Mouse (Mus musculus) urinary bladder, adult 2 months (tissue): Measurements from ENCODE around the gene Col13a1. TPM values are rescaled to one million over a fixed set of nuclear protein-coding genes. Genes with fewer than 3 reads are reported as not detected.

Source experiments
- DNase-seq: peaks from one replicate; pipeline ENCODE4 v3.0.0; 2022; ENCODE audit warnings: low spot score
- polyA plus RNA-seq: library from polyadenylated mRNA; depleted of rRNA; stranded (reverse); fragments of >200 nt; gene quantifications from 2 replicates; pipeline ENCODE4 v1.2.3, GENCODE M21; 2012; rRNA removed

Col13a1 gene
- polyA plus RNA-seq, result 0.40 and 0.52 TPM in 2 replicates

DNA sequence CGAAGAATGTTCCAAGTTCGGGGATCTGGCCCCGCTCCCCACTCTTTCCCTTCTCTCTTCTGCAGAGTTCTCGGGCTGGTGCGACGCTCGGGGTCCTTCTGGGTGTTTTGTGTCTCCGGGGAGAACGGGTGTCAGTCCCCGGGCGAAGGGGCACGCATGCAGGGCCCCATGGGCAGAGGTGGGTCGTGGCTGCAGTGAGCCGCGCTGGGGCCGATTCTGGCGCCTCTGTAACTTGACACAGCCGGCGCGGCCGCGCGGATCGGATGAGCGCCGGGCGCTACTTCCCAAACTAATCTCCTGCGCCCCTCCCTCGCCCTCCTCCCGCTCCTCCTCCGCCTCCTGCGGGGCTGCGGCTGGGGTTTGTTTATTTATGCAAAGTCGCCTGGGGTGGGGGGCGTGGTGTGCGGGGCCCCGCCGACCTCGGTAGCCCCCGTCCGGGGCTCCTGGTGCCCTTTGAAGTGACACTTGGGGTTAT is at the start of gene Col13a1:
Col13a1 (minus strand) TSS at position 243 of the 475 bp plus-strand sequence.
- no peak for DNase-seq

DNA sequence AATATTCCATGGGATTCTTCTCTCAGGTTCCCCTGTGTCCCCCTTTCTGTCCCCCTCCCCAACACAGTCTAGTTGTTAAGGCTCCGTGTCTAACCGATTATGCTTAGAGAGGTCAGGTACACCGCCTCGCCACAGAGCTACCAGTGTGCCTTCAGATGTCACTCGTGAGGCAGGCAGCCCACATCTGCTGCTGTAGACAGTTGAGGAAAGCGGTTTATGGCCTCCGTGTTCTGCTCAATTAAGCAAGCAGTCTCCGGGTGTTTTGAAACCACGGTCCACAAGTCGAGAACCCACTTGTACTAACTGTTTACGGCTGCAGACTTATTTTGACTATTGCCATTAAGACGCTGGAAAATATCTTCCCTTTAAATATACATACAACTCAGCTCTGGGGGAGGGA is 48.8 kb upstream of the Col13a1 start:
- DNase-seq, result no peak

DNA sequence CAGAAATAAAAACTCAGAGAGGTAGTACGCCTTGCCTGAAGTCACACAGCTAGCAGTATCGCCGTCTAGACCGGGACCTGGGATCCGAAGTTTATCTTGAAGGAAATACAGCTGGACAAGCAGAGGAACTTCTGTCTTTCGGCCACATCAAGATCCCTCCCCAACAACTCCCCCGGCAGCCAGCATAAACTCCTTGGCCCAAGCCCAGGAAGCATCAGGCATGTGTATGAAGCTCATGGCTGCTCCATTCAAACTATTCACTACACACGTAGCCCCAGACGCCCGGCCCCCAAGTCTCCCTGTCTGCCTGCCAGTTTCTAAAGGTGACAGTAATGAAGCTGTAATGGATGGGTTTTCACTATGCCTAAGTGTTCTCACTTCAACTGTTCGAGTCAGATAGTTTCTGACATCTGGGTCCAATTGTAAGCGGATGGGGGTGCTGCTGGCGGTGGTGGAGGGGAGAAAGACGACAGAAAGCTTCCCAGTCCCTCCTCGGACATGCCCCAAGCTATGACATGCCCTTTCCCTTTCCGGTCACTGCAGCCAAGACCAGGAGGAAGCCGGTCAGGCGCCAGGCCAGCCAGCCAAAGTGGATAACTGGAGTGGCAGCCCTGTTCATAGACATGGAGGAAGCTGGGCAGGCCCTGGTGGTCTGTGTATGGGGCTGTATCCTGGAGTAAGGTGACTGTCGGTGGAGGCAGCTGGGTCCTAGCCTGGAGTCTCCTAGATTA is 45.1 kb upstream of the Col13a1 start:
- no peak for DNase-seq

DNA sequence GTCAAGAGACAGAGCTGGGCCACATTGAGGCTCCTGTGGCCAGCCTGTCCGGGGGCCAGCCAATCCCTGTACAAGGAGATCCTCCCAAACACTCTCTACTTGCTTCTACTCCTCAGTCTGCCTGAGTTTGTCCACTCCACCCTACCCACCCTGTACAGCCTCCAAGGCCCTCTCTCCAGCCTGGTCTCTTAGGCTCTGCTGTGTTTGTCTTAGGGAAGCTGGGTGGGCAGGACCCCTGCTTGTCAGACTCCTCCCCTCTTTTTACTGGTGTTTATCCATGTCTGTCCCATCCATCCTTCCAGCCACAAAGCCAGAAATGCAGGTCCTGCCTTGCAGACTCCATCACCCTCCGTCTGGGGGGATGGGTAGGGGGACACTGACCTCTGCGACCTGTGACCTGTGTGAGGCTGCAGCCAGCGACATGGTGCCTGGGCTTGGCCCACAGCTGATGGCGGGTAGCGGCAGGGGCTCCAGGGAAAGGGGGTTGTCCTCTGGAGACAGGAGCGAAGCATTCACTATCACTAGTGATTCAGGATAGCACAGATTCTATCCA is 41.2 kb upstream of the Col13a1 start:
- no peak for DNase-seq

DNA sequence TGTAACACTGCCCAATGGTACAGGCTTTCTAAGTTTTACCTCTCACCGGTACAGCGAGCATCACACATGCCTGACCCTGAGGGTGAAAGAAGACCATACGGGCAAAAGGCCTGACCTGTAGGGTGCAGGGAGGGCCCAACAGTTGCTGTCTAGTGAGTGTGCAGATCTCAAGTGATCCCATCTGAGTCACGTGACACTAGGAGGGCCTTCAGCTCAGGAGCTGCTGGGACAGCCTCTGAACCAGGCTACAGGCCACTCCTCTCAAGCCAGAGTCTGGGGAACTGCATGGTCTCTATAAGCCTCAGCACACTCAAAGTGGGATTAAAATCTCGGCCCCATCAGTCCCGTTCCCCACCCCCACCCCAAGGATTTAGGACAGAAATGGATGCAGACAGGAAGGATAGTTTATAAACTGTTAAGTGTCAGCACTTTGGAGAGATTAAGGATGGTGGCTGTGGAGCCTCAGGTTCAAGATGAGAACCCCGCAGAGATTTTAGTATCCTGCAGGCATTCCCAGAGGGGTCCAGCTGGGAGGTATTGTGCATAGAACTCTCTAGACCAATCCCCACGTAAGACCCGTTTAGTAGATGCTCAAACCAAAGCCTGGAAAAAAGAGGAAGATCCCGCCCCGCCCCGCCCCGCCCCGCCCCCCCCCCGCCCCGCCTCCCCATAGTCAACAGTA is 40.6 kb upstream of the Col13a1 start:
- DNase-seq, result no peak

DNA sequence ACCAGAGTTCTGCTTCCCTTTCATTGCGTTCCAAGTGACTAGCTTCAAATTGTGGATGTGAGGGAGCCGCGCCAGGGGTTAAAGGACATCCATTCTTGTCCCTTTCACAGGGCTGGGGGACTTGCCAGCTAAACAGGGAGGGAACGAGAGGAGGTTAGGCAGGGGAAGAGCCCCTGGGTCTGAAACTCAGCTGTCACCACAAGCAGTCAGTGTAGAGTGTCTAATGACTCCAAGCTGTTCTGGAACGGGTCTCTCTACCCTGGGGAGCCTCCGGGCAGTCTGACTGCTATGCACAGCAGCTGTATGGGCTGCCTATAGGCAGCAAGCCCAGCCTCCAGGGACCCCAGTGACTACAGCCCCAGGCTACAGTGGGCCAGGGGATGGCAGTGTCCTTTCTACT is 38.0 kb upstream of the Col13a1 start:
- no peak for DNase-seq

DNA sequence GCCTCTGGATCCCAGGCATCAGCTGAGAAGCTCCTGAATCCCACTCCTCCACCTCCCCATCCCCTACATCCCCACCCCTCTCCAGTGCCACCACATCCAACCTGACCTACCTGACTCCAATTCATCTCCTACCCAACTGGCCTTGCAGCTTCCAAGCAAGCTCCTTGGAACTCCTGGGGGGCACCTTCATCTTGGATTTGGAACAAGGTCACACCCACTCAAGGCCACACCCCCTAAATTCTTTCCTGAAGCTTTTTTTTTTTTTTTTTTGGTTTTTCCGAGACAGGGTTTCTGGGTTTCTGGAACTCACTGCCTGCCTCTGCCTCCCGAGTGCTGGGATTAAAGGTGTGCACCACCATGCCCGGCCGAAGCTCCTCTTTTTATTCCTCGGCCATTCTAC is 34.3 kb upstream of the Col13a1 start:
- no peak for DNase-seq

DNA sequence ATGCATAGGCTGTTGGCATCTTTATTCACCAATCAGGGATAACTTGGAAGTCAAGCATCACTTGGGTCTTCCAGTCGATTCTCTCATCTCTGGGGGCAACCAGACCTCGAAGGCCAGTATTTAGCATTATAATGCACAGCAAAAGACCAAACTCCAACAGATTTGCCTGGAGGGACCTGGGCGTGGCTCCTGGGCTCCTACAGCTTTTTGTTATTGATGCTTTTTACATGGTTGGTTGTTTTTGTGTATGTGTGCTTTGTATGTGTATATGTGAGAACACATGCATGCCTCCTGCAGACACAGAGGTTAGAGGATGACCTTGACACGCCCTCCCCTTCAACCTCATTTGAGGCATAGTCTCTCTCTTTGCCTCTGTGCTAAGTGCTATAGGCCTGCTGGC is 33.5 kb upstream of the Col13a1 start:
- no peak for DNase-seq

DNA sequence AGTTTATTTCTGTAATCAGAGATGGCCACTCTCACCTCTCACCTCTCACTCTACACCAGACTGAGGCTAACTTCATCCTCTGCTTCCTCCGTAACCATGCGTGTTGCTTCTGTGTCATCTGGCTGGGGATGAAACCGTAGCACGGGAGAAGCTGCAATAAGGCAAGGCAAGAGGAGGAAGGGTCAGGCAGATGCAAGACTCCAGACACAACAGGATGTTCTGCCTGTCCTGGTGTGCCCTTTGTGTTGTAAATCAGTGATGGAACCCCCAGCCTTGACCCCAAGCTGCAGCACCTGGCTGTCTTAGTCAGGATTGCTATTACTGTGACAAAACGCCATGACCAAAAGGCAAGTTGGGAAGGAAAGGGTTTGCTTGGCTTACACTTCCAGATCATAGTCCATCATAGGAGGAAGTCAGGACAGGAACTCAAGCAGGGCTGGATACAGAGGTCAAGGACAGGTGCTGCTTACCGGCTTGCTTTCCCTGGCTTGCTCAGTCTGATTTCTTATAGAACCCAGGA is 31.1 kb upstream of the Col13a1 start:
- no peak for DNase-seq

DNA sequence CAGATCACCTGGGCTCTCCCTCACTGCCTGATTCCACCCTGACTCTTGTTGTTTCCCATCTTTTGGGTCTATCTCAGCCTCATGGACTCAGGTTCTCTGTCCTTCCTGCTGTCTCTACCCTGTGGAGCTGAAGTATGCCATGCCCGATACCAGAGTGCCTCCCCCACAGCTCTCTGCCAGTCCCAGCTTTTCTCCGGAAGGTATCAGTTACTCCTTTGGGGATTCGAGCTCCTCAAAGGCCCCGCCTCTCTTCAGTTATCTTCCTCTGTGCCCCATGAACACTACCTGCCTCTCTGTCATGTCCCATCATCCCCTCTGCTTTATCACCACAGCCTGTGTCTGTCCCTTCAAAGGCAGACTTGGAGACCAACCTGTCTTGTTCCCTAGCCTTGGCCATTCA is 29.1 kb upstream of the Col13a1 start:
- DNase-seq, result no peak

DNA sequence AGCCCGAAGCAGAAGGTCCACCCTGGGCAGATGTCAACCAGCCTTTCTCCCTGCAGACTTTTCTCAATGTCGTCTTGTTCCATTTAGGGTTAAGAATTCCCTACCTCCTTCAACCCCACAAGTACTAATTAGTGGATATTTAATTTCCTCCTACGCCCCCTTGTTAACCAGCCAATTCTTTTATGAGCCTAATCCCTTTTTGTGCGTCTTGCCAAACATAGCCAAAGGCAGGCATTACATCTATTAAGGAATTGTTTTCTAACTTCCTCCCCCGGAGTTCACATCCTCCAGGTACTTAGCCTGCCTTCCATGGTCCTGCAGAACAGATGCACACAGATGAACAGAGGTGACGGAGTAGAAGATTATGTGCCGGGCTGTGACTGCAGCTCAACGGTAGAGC is 27.5 kb upstream of the Col13a1 start:
- DNase-seq, result no peak

DNA sequence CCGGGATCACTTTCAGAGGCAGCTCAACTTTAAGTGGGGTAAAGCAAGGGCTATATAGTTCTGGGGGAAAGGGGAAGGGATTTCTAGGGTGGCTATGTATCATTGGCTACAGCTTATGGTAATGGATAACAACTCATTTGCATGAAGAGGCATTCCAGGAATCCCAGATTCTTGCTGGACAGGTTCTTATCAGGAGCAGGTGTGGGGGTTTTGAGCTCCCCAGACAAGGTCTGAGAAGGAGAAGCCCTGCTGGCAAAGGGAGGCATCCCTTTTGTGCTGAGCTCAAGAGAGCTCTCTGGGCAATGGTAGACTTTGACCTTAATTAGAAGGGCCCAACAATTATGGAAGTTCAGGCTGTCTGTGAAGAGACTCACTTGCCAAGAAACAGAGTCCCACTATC is 21.3 kb upstream of the Col13a1 start:
- no peak for DNase-seq

DNA sequence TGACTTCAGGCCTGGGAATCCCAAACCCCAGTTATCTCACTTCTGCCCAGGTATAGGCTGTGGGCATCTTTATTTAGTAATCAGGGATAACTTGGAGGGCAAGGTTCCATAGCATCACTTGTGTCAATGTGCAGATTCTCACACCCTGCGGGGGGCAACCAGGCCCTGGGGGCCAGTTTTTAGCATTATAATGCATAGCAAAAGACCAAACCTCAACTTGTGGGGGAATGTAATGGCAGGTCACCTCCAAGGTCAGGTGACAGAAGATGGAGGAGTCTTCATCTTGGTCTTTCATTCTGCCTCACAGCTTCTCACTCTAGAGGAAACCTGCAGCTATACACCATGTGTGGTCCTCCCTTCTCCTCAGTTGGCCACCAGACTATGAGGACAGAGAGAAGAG is 20.9 kb upstream of the Col13a1 start:
- DNase-seq, result no peak

DNA sequence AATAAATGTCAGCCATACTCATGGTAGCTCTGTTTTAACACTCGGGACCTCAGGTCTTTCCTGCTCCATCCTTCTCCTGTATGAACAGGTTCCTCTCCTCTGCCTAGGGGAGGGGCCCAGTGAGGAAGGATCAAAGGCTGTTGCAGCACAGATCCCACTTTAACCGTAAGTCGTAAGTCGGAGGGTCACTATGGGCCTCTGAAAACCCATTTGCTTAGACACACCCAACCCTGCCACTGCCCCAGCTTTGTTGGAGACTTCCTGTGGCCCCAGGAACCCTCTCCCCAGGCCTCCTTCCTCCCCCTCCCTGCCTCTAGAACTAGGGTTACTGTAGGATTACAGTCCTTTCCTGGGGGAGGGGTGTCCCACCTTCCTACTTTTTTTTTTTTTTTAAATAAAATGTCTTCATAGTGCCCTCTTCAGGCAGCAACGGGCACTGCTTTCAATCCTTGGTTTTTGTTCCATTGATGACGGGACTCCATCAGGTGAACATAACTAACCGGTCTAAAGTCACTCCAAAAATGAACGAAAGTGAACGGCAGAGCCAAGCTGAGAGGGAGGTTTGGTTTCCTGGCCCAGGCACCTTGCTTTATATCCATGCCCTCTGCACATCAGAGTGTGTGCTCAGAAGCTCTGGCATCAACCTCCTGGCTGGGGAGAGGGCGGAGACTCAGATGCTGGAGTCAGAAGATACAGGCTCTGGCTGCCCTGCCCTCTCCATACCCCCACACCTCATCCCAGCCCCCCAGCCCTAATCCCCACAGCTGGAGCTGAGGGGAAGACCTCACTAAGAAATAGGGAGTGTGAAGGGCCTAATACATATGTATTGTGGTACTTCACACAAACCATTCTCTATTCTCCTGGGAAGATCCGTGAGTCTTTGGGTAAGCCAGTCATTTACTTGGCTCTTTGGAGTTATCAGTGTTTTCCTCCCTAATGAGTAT is 12.8 kb upstream of the Col13a1 start:
- DNase-seq, result no peak

DNA sequence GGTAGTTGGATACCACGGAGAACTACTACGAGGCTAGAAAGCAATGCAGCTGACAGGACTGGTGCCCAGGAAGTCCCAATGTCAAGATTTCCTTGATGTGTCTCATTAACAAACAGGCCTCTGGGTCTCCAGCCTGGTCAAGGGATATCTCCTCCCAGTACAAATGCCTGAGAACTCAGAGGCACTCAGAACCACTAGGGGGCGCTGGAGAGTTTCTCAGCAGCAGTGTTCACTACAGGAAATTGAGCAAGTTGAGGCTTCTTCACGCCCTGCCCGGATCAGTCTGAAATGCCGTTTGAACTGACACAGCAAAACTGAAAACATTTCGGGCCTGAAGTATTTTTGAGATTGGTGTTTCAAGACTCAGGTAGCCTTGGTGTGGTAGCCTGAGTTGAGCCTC is 1.5 kb upstream of the Col13a1 start:
- peak; percentile 84 for DNase-seq

DNA sequence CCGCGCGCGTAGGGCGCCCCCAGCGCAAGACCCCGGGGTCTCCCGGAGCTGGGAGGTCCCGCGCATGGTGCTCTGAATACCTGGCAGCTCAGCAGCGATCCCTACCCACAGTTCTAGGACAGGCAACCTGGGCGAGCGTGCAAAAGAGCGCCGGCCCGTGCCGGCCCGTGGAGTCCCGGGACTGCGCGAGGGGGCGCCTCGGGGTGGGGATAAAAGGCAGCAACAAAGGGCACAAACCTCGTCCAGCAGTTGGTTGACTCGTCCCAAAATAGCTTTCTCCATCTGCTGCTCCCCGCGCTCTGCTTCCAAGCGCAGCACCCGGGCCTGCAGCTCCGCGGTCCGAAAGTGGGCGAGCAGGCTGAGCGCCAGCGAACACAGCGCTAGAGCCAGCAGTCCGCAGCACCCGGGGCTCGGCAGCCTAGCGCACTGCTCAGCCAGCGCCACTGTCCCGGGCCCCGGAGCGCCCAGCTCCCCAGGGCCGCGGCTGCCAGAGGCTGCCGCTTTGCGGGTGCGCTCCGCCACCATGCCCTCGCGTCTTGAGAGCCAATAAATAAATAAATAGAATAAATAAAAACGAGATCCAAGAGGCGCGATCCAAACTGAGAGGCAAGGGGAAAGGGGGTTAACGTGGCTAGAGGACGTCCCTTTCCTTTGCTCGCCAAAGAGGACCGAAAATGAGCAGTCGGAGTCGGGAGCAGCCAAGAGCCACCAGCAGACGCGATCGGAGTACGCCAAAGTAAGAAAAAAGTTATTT is 619 bp downstream of the Col13a1 start:
- DNase-seq, result peak; percentile 24

DNA sequence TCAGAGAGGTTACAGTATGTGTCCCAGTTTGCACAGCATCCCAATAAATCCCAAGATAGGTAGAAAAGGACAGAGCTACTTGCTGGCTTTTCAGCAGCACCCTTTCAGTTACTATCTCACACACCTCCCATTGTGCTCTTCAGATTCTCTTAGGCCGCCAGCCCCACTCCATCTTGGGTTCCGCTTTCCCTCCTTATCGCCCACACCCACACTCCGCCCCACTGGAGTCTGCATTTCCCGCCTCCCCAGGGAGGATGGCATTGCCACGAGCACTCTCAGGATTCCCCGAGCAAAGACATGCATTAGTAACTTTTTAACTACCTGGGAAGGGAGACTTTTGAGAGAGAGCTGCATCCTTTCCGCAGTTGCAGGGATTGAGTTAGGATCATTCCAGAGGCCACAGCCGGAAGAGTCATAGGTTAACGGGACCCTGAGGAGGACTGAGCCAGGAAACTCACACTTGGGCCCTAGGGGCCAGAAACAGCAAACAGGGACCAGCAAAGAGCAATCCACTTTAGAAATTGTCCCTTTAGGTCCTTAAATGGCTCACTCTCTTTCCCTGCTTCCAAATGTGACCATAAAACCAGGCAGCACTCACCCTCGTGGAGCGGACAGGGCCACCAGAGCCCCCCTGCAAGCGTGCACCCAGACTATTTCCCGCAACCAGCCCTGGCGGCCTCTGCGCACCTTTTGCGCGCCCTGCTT is 1.4 kb downstream of the Col13a1 start:
- DNase-seq, result no peak

DNA sequence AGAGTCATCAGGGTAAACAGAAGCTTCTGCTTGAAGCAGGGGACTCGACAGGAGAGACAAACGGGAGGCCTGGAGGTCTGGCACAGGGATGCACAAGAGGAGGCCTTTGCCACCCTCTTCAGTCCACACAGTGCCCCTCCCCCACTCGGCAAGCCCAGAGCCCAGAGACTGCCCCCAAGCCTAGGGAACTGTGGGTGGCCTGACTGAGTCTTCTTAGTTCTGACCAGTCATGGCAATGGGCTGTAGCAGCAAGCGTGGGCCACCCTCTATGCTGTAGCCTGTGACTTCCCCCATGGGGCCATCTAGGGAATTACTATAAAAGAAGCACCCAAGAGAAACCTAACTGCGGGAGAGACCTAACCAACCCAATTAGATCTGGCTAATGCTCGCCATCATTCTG is 1.9 kb downstream of the Col13a1 start:
- no peak for DNase-seq

DNA sequence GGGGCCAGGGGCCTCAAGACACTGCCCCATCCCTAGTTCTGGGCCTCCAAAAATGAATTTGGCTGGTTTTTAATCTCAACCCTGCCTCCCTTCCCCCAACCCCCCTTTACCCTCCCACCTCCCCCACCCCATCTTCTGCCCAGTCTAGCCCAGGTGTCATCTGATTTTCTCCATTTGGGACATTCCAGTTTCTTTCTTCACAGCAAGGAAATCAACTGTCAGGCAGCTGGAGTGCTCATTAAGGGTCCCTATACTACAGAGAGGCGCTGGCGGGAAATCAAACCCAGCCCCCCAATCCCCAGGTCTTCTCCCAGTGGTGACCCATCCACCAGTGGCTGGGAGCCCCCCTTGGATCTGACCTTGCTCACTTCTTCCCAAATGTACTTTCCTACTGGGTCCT is 4.3 kb downstream of the Col13a1 start:
- DNase-seq, result no peak

DNA sequence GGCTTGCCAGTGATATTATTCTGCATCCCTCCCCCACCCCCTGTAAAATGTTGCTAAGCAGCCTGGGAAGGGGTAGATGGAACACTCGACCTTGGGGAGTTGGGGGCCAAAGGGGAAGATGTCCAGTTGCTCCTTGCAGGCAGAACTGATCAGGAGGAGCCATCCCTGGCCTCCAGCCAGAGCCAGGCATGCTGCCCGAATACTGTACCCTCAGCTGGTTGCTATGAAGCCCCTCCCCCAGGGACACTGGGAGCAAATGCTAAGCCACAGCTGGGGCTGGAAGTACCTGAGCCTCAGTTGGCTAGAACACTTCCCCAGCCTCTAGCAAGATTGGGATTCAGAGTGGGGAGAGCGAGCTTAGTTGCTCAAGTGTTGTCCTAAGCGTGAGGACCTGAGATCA is 6.9 kb downstream of the Col13a1 start:
- DNase-seq, result no peak
